Mouse (Mus musculus) small intestine, adult 2 months (tissue): ENCODE results near the gene Col5a2. TPM values are rescaled to one million over a fixed set of nuclear protein-coding genes. Genes with fewer than 3 reads are reported as not detected.
"Not testable (repeated sequence)": the region's sequence is repeated elsewhere in the genome, so short reads cannot be mapped to it uniquely, and the experiment has no call there.

ENCODE experiments used
- H3K27ac ChIP-seq: fragments of 200-500 bp; 2 replicates; pipeline ENCODE4 v1.5.1; 2012; ENCODE audit warnings: low read depth, low read length, control low read depth, inconsistent platforms; ENCODE audit not compliant: insufficient read depth
- H3K27me3 ChIP-seq: fragments of 200-500 bp; 2 replicates; pipeline ENCODE4 v1.6.1; 2012; ENCODE audit warnings: mild to moderate bottlenecking, moderate library complexity, low read length, inconsistent platforms; ENCODE audit not compliant: control insufficient read depth, insufficient read depth
- H3K36me3 ChIP-seq: fragments of 200-500 bp; 2 replicates; pipeline ENCODE4 v1.6.1; 2012; ENCODE audit warnings: mild to moderate bottlenecking, low read length, control low read depth, inconsistent platforms; ENCODE audit not compliant: control insufficient read depth, insufficient read depth
- H3K4me1 ChIP-seq: fragments of 200-500 bp; 2 replicates; pipeline ENCODE4 v1.6.1; 2012; ENCODE audit warnings: low read length, inconsistent platforms, mixed read lengths; ENCODE audit not compliant: control insufficient read depth, insufficient read depth, insufficient read length
- H3K4me3 ChIP-seq: fragments of 200-500 bp; 2 replicates; pipeline ENCODE4 v1.5.1; 2012; ENCODE audit warnings: low read depth, mild to moderate bottlenecking, control low read depth, inconsistent platforms, low read length, moderate library complexity
- CTCF ChIP-seq: fragments of 200-500 bp; IDR thresholded peaks from 2 replicates; pipeline ENCODE4 v1.5.1; 2012; ENCODE audit warnings: low read depth, mild to moderate bottlenecking, control low read depth, inconsistent platforms, low read length, moderate library complexity, mixed read lengths; ENCODE audit not compliant: insufficient replicate concordance, insufficient read length; ENCODE audit errors: extremely low read depth
- POLR2A ChIP-seq: fragments of 200-500 bp; IDR thresholded peaks from 2 replicates; pipeline ENCODE4 v1.6.1; 2012; ENCODE audit warnings: low read depth, mild to moderate bottlenecking, control low read depth, inconsistent platforms, low read length, moderate library complexity
- WGBS: fragments of 180-500 bp; shearing (Covaris S2); methylation state at CpG from one replicate; pipeline ENCODE4 v1.1.7; 2018; 5-methylcytosine and 5-hydroxymethylcytosine counted together
- polyA plus RNA-seq: library from polyadenylated mRNA; depleted of rRNA; stranded (reverse); fragments of >200 nt; gene quantifications from 2 replicates; pipeline ENCODE4 v1.2.3, GENCODE M21; 2012; rRNA removed

Col5a2 gene
- polyA plus RNA-seq, result 2.6 and 3.1 TPM in 2 replicates

DNA sequence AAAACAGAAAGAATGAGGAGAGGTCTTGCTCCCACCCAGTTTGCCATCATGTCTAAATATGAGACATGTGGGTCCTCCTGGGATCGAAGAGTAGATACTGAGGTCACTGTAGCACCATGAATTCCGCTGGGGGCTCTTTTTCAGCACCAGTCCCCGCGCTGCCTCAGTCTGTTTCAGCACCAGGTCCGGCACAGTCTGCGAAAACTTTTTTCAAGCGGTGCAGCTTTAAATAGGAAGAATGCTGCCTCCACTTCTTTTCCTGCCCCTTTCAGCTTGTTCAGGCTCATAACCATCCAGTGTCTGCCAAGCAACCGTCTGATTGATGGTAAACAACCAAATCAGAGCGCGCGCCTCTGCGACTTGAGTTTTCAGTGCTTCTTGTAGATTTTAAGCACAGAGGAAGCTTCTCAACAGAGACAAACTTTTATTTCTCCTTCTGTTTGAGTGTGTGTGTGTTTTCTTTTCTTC is at the start of gene Col5a2:
Gene Col5a2 (minus strand): TSS at position 418 of the 468 bp plus-strand sequence.
- Histone ChIP-seq H3K27ac (peak within 1 kb of the TSS; percentile 35), H3K27me3 (no peaks in the 10 kb centered on the region), H3K4me3 (peak within 1 kb of the TSS; percentile 34), H3K4me1 (no peaks in the 10 kb centered on the region), H3K36me3 (no peaks in the 10 kb centered on the region)
- TF ChIP-seq POLR2A (peak; percentile 35; the same call in 1 of the 2 replicates), CTCF (no peak)
- WGBS, result 31% methylated on average over 12 of the region's 12 CpGs

GRCm38 (mm10) chr1:45550531-45550930 is 47.4 kb upstream of the Col5a2 start:
- H3K36me3 ChIP-seq, result no peaks in the 10 kb centered on the region
- no peak overlapping the region for H3K4me3 ChIP-seq
- no peaks in the 10 kb centered on the region for H3K4me1 ChIP-seq
- TF ChIP-seq CTCF (no peak), POLR2A (no peak)
- no peak overlapping the region for H3K27ac ChIP-seq
- 70% methylated on average over 4 of the region's 4 CpGs for WGBS
- H3K27me3 ChIP-seq, result no peaks in the 10 kb centered on the region

DNA sequence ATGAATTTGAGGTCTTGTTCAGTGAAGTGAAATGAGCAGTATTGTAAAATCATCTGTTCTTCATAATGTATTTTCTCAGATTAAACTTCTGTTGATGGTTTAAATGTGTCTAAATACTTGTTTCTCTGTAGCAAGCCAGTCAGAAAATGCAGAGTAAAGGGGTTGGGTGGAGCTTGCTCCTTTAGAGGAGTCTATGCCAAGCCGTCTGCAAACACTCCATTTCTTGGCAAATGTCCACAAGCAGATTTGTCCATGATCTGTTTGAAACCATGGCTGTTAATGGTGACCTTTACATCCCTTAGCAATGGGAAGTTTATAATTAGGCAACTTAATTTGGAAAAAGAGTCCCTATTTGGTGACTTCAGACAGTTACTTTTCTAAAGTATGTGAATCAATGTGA is 38.8 kb upstream of the Col5a2 start:
- WGBS, result 23% methylated on average over 1 of the region's 1 CpGs
- H3K27ac ChIP-seq, result no peak overlapping the region
- TF ChIP-seq CTCF (no peak), POLR2A (no peak)

GRCm38 (mm10) chr1:45541161-45541560 is 38.1 kb upstream of the Col5a2 start:
- TF ChIP-seq CTCF (no peak), POLR2A (no peak)

More for the DNA sequence above, 38.8 kb upstream of the Col5a2 start:
- H3K36me3 ChIP-seq, result no peaks in the 10 kb centered on the region
- H3K4me1 ChIP-seq, result no peaks in the 10 kb centered on the region
- no peaks in the 10 kb centered on the region for H3K27me3 ChIP-seq
- H3K4me3 ChIP-seq, result no peak overlapping the region

GRCm38 (mm10) chr1:45531486-45531885 is 28.4 kb upstream of the Col5a2 start:
- WGBS, result 62% methylated on average over 2 of the region's 2 CpGs
- no peaks in the 10 kb centered on the region for H3K27me3 ChIP-seq
- TF ChIP-seq CTCF (no peak), POLR2A (no peak)
- no peak overlapping the region for H3K4me3 ChIP-seq
- no peak overlapping the region for H3K27ac ChIP-seq
- no peaks in the 10 kb centered on the region for H3K36me3 ChIP-seq
- no peaks in the 10 kb centered on the region for H3K4me1 ChIP-seq

More at GRCm38 (mm10) chr1:45541161-45541560, 38.1 kb upstream of the Col5a2 start:
- Histone ChIP-seq H3K27ac (no peak overlapping the region), H3K4me1 (no peaks in the 10 kb centered on the region), H3K36me3 (no peaks in the 10 kb centered on the region), H3K27me3 (no peaks in the 10 kb centered on the region), H3K4me3 (no peak overlapping the region)
- 67% methylated on average over 2 of the region's 2 CpGs for WGBS

GRCm38 (mm10) chr1:45527476-45527875 is 24.4 kb upstream of the Col5a2 start:
- H3K4me3 ChIP-seq, H3K4me1 ChIP-seq, H3K27me3 ChIP-seq, H3K27ac ChIP-seq, H3K36me3 ChIP-seq: not testable (repeated sequence)

DNA sequence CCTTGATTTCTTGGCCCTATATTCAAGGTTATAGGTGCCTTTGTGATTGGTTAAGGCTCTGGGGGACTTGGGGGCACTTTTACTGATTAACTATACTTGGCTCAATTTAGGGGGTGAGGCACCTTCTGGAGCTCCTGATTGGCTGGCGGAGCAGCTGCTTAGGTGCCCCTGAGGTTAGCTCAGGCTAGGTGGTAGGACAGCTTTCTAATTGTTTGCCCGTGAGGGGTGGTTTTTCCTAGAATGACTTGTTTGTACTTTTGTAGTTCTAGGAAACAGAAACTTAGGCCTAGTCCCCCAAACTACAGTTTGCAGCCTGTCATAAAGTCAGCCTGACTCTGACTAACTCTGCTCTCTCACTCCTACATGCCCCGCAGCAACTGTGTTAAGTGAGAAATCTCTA is 20.5 kb upstream of the Col5a2 start:
- 81% methylated on average over 3 of the region's 3 CpGs for WGBS
- Histone ChIP-seq H3K4me1 (no peaks in the 10 kb centered on the region), H3K36me3 (no peaks in the 10 kb centered on the region), H3K27me3 (no peaks in the 10 kb centered on the region), H3K27ac (no peak overlapping the region), H3K4me3 (no peak overlapping the region)
- TF ChIP-seq POLR2A, result no peak

GRCm38 (mm10) chr1:45521486-45521885 is 18.4 kb upstream of the Col5a2 start:
- TF ChIP-seq CTCF, result no peak
- no peak for TF ChIP-seq POLR2A
- 55% methylated on average over 2 of the region's 2 CpGs for WGBS
- Histone ChIP-seq H3K36me3 (no peaks in the 10 kb centered on the region), H3K27ac (no peak overlapping the region), H3K4me1 (no peaks in the 10 kb centered on the region), H3K4me3 (no peak overlapping the region), H3K27me3 (no peaks in the 10 kb centered on the region)
